Mouse (Mus musculus) spleen, postnatal 36 days (tissue): ENCODE measurements around the gene Cux1.

Source experiments
- DNase-seq, 2 experiments: peaks; one replicate each; pipeline ENCODE4 v3.0.0; 2022; ENCODE audit warnings: low spot score in 2 of 2, mixed read lengths in 1 of 2

Cux1 gene

DNA sequence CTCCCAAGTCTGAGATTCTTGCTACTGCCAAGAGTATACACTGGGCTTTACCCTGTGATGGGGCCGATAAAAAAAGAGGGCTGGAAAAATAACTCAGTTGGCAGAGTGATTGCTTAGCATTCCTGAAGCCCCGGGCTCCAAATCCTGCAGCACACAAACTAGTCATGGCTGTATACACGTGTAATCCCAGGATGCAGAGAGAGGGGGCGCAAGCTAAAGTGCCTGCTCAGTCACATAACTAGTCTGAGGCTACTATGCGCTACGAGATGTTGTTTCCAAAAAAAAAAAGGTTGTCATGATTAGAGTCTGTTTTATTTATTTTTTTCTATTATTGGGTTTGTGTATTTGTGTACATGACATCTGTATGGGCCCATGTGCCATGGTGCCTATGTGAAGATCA lies 245.9 kb downstream of the Cux1 start:
- DNase-seq, result peak in 1 of 2 experiments; percentile 11

DNA sequence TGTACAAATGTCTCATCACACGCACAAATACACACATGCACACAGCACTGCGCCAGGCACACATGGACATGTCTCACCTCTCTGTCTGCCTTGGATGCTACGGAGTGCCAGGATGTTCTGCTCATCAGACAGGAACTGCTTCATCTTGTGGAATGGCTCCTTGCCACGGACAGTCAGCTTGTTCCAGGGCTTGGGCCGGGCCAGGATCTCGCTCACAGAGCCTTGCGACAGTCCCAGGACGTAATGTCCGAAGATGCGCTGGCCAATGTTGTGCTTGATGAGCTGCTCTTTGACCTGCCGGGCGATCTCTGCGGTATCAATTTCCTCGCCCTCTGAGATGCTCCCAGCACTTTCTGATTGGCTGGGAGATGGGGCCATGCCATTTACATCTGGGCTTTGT lies 254.7 kb downstream of the Cux1 start:
- no peak for DNase-seq

DNA sequence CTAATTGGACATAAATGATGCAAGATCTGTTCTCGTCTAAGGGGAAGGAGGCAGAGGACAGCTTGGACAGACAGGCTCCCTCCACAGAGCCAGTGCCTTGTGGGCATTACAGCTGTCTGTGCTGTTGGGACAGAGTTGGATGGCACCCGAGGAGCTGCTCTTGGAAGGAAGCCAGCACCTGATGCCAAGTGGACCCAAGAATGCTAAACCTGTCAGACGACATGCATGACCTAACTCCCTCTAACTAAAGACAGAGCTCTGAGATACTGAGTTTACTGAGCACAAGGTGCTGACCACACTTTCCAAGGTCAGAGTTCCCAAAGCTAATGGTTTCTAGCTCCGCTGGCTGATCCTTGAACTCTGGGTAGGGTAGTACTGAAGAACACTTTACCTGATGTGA lies 255.1 kb downstream of the Cux1 start:
- DNase-seq, result no peak

DNA sequence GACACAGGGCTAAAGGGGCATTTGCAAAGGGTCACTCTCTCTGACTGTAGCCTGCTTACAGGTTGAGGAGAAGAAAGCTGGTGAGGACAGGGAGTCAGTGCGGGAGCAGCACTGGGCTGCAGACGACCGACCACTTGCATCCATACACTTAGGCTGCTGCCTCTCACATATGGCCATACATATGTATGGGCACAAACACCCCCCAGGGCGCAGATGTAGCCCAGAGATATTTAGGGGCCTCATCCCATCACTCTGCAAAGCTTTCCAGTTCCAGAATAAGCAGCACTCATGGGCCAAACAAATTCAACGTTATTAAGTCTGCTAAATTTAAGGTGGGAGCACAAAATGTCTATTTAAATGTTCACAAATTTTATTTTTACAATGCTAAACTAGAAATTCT lies 261.0 kb downstream of the Cux1 start:
- no peak for DNase-seq

DNA sequence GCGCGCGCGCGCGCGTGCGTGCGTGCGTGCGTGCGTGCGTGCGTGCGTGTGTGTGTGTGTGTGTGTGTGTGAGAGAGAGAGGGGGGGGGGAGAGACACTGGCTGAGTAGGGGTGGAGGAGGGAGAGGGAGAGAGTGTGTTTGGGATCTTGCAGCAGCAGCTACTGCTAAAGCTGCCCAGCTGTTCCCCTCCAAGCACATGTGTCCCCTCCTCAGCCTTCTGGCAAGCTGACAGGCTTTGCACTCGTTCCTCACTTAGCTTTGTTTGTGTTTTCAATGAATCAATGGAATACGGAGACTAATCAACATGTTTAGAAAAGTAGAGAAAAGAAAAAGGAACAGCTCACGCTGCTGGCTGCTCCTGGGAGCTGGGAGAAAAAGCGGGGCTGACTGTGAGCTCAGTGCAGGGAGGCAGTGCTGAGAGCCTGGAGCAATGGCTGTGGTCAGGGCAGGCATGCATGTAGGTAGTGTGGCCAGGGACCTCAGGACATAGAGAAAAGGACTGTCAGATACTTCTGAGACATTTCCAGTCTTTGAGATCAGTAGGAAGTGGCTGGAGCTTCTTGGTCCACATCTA lies 263.8 kb downstream of the Cux1 start:
- DNase-seq, result no peak

DNA sequence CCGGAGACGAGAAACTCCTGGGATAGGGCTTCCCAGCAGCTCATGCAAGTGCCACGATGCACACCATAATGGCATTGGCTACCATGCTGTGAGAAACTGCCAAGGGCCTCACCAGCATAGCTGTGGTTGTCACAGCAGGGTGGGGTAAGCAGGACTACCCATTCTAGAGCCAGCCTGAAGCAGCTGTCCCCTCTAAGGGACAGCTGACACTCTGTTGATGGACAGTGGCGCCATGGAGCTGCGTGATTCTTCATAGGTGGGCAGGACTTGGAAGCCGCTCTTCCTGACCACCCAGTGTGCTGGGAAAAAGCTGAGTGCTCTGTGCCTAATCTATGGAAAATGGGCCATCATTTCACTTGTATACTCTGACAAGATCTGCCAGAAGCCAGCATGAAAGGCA lies 266.4 kb downstream of the Cux1 start:
- no peak for DNase-seq

DNA sequence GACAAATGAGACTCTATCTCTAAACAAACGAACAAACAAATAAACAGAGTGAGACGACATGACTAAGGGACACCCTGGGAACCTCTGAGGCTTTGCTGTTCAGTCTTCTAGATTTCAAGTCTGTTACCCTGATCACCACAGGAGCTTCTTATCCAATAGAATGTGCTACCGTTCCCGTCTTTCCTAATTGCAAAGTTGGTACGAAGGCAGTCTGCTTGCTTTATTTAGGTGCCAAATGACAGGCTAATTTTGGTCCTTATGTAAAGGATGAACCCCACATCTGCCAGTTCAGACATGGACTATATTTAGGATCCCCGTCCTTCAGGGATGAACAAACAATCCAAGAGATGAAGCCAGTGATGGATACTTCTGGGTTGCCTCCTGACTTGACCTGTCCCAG lies 269.6 kb downstream of the Cux1 start:
- DNase-seq, result no peak

DNA sequence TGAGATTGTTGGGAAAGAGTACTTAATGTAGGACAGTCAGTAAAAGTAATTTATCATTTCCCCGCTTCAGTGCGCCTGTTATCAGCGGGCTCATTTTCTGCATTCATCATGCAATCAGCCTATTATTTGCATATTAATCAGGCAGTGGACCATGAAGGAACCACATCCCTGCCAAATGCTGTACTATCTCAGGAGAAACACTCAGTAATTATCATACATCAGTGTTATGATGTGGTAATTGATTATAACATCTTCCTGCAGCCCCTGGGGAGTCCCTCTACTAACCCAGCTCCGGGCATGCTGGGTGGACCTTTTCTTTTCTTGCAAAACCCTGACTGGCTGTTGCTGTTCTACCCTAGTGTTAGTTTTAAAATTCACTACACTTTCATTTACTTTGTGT lies 270.4 kb downstream of the Cux1 start:
- DNase-seq, result no peak

DNA sequence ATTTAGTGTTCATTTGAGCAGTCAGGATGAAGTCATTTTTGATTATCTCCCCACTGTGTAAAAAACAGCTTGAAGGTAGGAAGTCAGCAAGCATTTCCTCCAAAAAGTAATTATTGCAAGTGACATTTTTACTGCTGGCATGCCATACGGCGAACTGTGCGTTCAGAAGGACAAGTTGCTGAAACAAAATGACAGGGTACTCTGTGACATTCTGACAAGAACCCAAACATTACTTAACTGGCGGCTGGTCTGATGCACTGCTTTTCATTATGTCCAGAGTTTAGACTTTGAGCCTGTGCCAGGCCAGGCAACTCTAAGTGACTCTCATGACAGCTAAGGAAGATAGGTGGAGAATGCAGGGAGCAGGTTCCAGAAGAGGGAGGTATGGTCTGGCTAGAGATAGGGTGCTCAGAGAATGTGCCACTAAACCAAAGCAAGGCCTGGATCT lies 274.3 kb downstream of the Cux1 start:
- DNase-seq, result no peak

DNA sequence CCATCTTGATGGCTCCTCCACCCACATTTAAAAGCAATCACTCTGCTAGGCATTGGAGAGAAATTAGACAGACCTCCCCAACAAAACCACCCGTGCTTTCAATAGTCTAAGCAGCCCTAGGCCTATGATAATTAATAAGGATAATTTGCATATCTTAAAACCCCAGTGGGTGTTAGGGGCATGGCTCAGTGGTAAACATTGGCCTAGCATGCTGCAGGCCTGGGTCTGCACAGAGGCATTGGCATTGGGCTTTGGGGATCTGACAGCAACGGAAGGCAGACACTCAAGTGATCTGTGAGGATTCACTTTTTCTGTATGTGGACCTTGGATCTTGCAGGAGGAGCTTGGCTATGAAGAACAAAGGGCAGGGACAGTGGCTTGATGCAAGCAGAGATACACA lies 274.9 kb downstream of the Cux1 start:
- DNase-seq, result no peak

DNA sequence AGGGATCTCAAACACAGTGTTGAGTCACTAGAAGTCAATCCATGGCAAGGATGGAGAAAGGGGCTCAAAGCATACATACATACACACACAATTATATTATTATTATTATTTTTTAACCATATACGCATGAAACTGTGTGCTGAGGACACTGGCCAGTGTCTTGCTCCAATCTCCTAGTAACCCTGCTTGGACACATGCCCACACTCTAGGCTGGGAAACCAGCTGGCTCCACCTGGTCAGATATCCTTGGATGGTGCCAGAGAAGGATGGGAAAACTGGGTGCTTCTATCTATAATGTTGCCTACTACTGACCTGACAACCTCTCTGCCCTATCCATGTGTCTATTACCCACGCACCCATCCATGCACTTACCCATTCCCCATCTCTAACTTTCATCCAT lies 275.7 kb downstream of the Cux1 start:
- no peak for DNase-seq

DNA sequence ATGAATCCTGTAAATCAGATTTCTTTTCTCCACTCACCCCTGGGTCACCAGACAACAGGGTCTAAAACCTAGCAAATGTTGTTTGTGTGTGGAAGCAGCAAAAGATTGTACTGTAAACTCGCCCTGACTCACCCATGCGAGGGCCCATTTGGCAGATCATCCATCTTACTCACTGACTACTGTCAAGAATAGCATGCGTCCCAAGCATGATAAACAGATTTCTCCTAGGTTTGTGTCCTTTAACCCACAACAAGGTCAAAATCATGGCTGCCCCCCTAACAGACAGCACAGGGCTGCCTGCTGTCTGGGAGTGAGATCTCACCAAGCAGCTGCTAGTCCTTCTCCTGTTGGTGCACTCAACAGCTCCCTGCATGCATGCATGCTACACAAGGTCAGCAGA lies 277.5 kb downstream of the Cux1 start:
- DNase-seq, result no peak

DNA sequence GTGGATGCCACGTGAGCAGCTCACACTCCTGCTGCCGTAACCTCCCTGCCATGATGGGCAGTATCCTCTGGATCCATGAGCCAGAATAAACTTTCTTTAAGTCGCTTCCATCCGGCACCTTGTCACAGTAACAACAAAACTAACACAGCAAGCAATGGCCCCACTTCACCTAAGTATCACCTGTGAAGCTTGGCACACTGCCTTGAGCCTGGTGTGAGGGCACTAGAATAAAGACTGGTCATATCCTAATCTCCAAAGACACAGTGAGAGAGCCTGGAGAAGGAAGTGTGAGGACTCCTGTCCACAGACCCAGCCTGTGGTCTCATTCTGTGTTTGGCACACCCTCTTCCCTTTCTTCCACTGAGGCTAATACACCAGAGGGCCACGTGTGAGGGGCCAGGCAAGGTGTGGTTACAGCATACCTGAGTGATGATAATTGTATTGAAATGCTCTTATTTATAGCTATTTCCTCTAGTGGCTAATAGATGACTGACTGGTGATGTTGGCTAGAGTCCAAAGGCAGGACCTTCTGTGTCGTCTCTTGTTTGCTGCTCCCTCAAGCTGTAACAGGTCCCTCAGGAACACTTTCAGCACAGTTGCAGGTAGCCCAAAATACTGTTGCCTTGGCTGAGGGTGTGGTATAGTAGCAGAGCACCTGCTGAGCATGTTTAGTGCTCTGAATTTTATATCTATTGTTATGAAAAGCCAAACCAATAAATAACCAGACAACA lies 278.8 kb downstream of the Cux1 start:
- no peak for DNase-seq

DNA sequence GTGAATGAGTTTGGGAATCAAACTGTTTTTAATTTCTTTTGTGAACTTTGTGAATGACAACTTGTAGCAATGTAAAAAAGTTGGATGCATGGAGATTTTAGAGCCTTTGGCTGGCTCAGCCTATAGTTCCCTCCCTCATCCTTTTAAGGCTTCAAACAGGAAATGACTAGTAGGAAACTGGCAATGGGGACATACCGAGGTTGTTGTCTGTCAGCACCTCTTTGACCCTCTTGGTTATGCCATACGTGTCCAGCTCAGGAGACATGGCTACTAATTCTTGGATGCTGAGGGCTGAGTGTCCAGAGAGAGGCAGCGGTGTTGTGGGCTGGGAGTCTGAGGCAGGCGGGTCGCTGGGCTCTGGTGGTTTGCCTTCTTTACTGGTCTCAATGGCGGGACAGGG lies 280.7 kb downstream of the Cux1 start:
- no peak for DNase-seq

DNA sequence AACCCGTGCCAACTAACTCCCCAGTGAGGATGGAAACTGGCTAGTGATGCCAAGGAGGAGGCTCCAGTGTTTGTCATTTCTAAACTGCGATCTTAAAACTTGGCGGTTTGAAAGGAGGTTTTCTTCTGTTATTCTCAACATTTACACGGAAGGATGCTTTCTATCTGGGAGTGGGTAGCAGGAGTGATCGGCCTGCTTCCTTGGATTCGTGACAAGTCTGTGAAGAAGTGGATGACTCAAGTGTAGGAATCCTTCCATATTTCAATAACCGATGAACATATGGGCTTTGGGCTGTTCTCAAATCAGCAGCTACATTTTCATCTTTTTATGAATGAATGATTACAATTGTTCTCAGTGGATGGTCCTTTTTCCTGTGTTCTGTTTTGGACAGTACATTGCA lies 282.2 kb downstream of the Cux1 start:
- DNase-seq, result no peak

DNA sequence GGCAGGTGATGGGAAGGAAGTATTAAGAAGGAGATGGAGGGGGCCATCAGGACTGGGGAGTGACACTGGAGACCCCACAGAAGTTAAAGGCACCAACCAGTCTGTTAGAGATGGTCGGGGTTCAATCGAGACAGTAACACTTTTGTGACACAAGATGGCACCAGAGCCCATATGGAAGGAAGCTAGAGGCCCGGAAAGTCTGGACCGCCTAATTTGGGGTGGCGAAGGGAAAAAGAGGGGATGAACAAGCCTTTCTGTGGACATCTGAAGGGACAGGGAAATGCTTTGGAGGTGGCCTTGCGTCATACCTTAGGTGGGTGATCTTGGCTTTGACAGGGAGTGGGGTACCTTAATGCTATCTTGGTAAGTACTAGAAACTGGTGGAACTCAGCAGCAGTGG lies 285.9 kb downstream of the Cux1 start:
- no peak for DNase-seq

DNA sequence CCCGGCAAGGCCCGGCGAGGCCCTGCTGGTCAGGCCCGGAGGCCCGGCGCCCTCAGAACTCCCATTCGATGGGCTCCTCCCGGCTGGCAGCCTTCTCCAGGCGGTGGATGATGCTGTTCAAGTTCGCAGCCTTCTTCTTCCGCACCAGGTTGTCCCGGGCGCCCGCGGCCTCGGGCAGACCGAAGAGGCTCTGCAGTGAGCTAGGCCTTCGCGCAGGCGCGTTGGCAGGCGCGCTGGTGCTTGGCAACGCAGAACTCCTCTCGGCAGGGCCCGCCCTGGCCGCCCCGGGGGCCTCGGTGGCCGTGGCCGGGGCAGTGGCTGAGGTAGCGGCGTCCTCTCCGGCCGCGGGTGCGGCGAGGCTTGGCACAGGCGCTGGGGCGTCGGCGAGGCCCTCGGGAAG lies 292.6 kb downstream of the Cux1 start:
- DNase-seq, result no peak

DNA sequence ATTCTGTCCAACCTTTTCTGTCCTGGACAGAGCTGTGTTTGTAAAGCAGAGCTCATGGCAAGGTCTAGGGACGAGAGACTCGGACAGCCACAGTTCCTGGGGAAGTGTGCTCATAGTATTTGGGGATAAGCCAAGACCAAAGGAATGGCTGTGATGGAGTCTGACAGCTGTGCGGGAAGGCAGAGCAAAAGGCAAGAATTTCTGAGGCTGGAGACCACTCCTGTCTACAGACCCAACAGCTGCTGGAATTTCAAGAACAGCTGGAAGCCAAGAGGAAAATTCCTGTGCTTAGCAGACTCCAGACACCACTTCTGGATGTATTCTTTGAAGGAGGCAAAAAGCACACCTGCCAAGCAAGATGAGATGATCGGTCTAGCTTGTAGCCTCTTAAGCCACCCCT lies 297.4 kb downstream of the Cux1 start:
- no peak for DNase-seq

DNA sequence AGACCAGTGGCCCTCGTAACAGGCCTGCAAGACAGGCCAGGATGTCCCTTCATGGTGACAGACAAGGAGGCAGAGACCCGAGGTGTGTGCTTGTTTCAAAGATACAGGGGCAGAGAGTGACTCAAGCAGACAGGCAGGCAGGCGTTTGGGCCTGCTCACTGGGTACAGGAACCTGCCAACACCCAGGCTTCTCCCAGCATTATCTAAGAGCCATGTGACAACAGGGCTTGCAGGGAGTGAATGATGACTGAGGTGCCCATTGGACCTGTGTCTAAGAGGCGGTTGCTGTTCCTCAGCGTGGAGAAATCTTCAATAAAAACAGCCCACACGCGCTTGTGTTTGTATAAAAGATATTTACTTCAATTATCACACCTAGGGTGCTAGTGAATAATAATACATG lies 301.2 kb downstream of the Cux1 start:
- DNase-seq, result no peak

DNA sequence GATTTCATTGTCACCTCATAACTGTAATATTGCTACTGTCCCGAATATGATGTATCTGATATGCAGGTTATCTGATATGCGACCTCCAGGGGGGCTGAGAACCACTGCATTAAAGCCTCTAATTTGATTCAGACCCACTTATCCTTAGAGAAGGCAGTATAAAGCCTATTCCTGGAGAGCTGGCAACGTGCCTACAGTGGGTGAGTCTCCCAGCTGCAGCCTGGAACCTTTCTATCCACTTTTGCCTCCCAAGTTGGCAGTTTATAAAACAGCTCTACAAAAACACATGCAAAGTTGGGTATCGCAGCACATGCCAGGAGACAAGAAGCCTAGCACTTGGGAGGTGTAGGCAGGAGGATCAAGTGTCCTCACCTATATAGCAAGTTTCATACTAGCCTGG lies 303.9 kb downstream of the Cux1 start:
- DNase-seq, result no peak

DNA sequence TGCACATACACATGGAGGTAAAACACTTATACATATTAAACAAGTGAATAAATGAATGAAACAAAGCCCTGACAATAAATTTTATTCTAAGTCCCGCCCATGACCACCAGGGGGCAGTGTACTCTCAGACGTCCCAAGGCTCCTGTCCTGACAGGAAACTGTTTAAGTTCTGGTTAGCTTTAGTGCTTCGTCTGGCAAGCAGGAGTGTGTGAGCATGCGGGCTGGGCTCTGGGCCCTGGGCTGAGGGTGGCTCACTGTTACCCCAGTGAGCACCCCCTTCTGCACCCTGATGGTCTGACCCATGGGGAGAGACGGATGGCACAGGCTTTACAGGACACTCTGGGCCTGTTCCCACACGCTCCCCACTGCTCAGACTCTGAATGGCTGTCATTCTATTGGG lies 308.4 kb downstream of the Cux1 start:
- peak; percentile 40 to 51 for DNase-seq

DNA sequence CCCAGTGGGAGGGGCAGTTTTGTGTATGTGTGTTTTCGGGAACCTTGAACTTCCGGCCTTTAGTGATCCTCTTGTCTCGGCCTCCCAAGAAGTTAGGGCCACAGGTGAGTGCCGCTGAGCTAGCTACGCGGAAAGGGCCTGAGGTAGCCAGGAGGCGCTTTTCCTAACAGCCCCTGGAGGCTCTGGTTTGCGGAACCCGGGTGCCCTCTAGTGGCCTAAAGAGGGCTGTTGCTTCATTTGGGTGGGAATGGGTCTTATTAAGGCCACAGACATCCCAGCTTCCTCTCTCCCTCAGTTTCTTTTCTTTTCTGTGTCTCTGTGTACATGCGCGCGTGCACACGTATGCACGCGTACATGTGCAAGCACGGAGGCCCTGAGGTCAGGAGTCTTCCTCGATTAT lies 314.4 kb downstream of the Cux1 start:
- peak; percentile 59 to 69 for DNase-seq

DNA sequence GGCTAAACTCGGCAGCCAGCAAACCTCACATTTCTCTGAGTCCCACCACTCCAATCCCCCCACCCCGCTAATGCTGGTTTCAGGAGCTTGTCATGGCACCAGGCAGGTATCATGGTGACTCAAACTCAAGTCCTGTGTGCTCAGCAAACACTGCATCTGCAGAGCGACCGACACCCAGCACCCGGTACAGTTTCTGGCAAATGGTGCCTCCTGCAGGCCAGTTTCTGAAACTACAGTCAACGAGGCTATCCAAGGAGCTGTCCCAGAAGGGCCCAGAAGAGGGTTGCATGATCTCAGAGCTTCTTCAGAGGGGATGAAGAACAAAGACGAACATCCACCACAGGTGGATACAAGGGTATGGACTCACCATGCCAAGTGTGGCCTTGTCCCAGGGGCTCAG lies 316.3 kb downstream of the Cux1 start:
- DNase-seq, result peak; percentile 18 to 31

DNA sequence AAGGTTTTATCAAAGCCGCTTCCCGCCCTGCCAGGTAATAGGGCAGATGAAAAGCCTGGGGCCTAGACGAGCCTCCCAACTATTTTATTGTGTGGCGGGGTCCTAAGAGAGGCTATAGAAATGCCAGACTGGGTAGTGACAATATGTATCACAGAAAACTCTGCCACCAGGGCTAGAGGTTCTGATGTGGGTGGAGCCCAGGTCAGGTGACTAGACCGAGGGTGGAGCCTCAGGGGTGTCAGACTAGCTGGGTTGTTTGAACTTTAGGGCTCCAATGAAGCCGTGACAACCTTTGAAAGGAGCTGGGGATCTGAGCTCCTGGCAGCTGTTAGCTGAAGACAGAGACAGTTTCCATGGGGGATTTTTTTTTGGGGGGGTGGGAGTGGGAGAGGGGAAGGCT lies 318.8 kb downstream of the Cux1 start:
- no peak for DNase-seq
